Mouse (Mus musculus): ENCODE data around the gene 4930435E12Rik. TPM values are rescaled to one million over a fixed set of nuclear protein-coding genes. Genes with fewer than 3 reads are reported as not detected.

The 4930435E12Rik gene
- polyA plus RNA-seq, 1 experiment: not detected

- Histone ChIP-seq H3K27me3 (ENCODE audit: control insufficient read depth, insufficient read depth, low read length) (no peaks in the 10 kb centered on the region), H3K27ac (ENCODE audit: insufficient read depth, low read depth, low read length) (no peak overlapping the region), H3K4me3 (ENCODE audit: low read depth, low read length) (no peak overlapping the region), H3K4me1 (ENCODE audit: control insufficient read depth, insufficient read depth, insufficient read length, low read length) (peaks cover 17% of the 10 kb centered on the region; the same call in 1 of the 2 replicates), H3K36me3 (ENCODE audit: control insufficient read depth, insufficient read depth, low read length) (no peaks in the 10 kb centered on the region)
- 55% methylated on average over 2 of the region's 2 CpGs for WGBS
- TF ChIP-seq CTCF (IDR thresholded peaks at IDR 0.05; ENCODE audit: extremely low read depth, insufficient read length, insufficient replicate concordance, low read depth, low read length) (no peak), POLR2A (IDR thresholded peaks at IDR 0.05; ENCODE audit: low read depth, low read length) (no peak)
These were observed 46.0 kb downstream of the 4930435E12Rik start for GRCm38 (mm10) chr16:38782524-38783067.

- Histone ChIP-seq H3K27ac (ENCODE audit: insufficient read depth, low read depth, low read length) (no peak overlapping the region; the same call in 1 of the 2 replicates), H3K36me3 (ENCODE audit: control insufficient read depth, insufficient read depth, low read length) (no peaks in the 10 kb centered on the region), H3K4me3 (ENCODE audit: low read depth, low read length) (no peak overlapping the region), H3K27me3 (ENCODE audit: control insufficient read depth, insufficient read depth, low read length) (no peaks in the 10 kb centered on the region), H3K4me1 (ENCODE audit: control insufficient read depth, insufficient read depth, insufficient read length, low read length) (peaks cover 17% of the 10 kb centered on the region; the same call in 1 of the 2 replicates)
- no peak for TF ChIP-seq POLR2A (IDR thresholded peaks at IDR 0.05; ENCODE audit: low read depth, low read length)
- TF ChIP-seq CTCF (IDR thresholded peaks at IDR 0.05; ENCODE audit: extremely low read depth, insufficient read length, insufficient replicate concordance, low read depth, low read length): no peak
- 54% methylated on average over 2 of the region's 2 CpGs for WGBS
These were observed 46.6 kb downstream of the 4930435E12Rik start for GRCm38 (mm10) chr16:38781946-38782345.

- no peaks in the 10 kb centered on the region for H3K36me3 ChIP-seq (ENCODE audit: control insufficient read depth, insufficient read depth, low read length)
- H3K27ac ChIP-seq (ENCODE audit: insufficient read depth, low read depth, low read length): no peak overlapping the region; the same call in 1 of the 2 replicates
- TF ChIP-seq POLR2A (IDR thresholded peaks at IDR 0.05; ENCODE audit: low read depth, low read length) (no peak), CTCF (IDR thresholded peaks at IDR 0.05; ENCODE audit: extremely low read depth, insufficient read length, insufficient replicate concordance, low read depth, low read length) (no peak)
- peaks cover 20% of the 10 kb centered on the region; the same call in 1 of the 2 replicates for H3K4me1 ChIP-seq (ENCODE audit: control insufficient read depth, insufficient read depth, insufficient read length, low read length)
- no peaks in the 10 kb centered on the region for H3K27me3 ChIP-seq (ENCODE audit: control insufficient read depth, insufficient read depth, low read length)
- no peak overlapping the region for H3K4me3 ChIP-seq (ENCODE audit: low read depth, low read length)
- WGBS: 54% methylated on average over 7 of the region's 7 CpGs
These were observed 47.5 kb downstream of the 4930435E12Rik start for GRCm38 (mm10) chr16:38780960-38781572.

- WGBS: 63% methylated on average over 6 of the region's 6 CpGs
- Histone ChIP-seq H3K27me3 (ENCODE audit: control insufficient read depth, insufficient read depth, low read length) (no peaks in the 10 kb centered on the region), H3K27ac (ENCODE audit: insufficient read depth, low read depth, low read length) (no peak overlapping the region), H3K4me3 (ENCODE audit: low read depth, low read length) (no peak overlapping the region), H3K36me3 (ENCODE audit: control insufficient read depth, insufficient read depth, low read length) (no peaks in the 10 kb centered on the region), H3K4me1 (ENCODE audit: control insufficient read depth, insufficient read depth, insufficient read length, low read length) (peaks cover 45% of the 10 kb centered on the region)
- peak; percentile 8; the same call in 1 of the 2 replicates for TF ChIP-seq CTCF (IDR thresholded peaks at IDR 0.05; ENCODE audit: extremely low read depth, insufficient read length, insufficient replicate concordance, low read depth, low read length)
- TF ChIP-seq POLR2A (IDR thresholded peaks at IDR 0.05; ENCODE audit: low read depth, low read length): no peak
These were observed 52.2 kb downstream of the 4930435E12Rik start for GRCm38 (mm10) chr16:38776342-38776741.

- H3K4me3 ChIP-seq (ENCODE audit: low read depth, low read length): no peak overlapping the region
- peak overlapping the region; percentile 86 for H3K27ac ChIP-seq (ENCODE audit: insufficient read depth, low read depth, low read length)
- WGBS: 22% methylated on average over 7 of the region's 7 CpGs
- TF ChIP-seq POLR2A (IDR thresholded peaks at IDR 0.05; ENCODE audit: low read depth, low read length) (no peak), CTCF (IDR thresholded peaks at IDR 0.05; ENCODE audit: extremely low read depth, insufficient read length, insufficient replicate concordance, low read depth, low read length) (no peak)
- no peaks in the 10 kb centered on the region for H3K27me3 ChIP-seq (ENCODE audit: control insufficient read depth, insufficient read depth, low read length)
- no peaks in the 10 kb centered on the region for H3K36me3 ChIP-seq (ENCODE audit: control insufficient read depth, insufficient read depth, low read length)
- H3K4me1 ChIP-seq (ENCODE audit: control insufficient read depth, insufficient read depth, insufficient read length, low read length): peaks cover 47% of the 10 kb centered on the region
These were observed 53.4 kb downstream of the 4930435E12Rik start for GRCm38 (mm10) chr16:38774964-38775746.

- Histone ChIP-seq H3K36me3 (ENCODE audit: control insufficient read depth, insufficient read depth, low read length) (peaks cover 8% of the 10 kb centered on the region), H3K27ac (ENCODE audit: insufficient read depth, low read depth, low read length) (peak overlapping the region; percentile 86), H3K4me3 (ENCODE audit: low read depth, low read length) (no peak overlapping the region), H3K27me3 (ENCODE audit: control insufficient read depth, insufficient read depth, low read length) (no peaks in the 10 kb centered on the region), H3K4me1 (ENCODE audit: control insufficient read depth, insufficient read depth, insufficient read length, low read length) (peaks cover 41% of the 10 kb centered on the region)
- WGBS: 15% methylated on average over 12 of the region's 12 CpGs
- no peak for TF ChIP-seq POLR2A (IDR thresholded peaks at IDR 0.05; ENCODE audit: low read depth, low read length)
- TF ChIP-seq CTCF (IDR thresholded peaks at IDR 0.05; ENCODE audit: extremely low read depth, insufficient read length, insufficient replicate concordance, low read depth, low read length): no peak
These were observed 55.5 kb downstream of the 4930435E12Rik start for GRCm38 (mm10) chr16:38772906-38773496.
